Mouse (Mus musculus) heart, embryonic 10.5 days (tissue): Measurements from ENCODE around the gene Filip1. TPM values are rescaled to one million over a fixed set of nuclear protein-coding genes. Genes with fewer than 3 reads are reported as not detected.

Experiments
- DNase-seq: peaks from one replicate; pipeline ENCODE4 v3.0.0-alpha.2; 2017; ENCODE audit warnings: low spot score
- H3K27ac ChIP-seq: fragments of 300-500 bp; sonication (generic); 2 replicates; pipeline ENCODE4 v1.5.1; 2016; ENCODE audit warnings: mild to moderate bottlenecking
- H3K27me3 ChIP-seq: fragments of 300-500 bp; sonication (generic); 2 replicates; pipeline ENCODE4 v1.6.1; 2016; ENCODE audit warnings: mild to moderate bottlenecking; ENCODE audit not compliant: poor library complexity, insufficient read depth, severe bottlenecking
- H3K36me3 ChIP-seq: fragments of 300-500 bp; sonication (generic); 2 replicates; pipeline ENCODE4 v1.6.1; 2016; ENCODE audit warnings: mild to moderate bottlenecking, moderate library complexity
- H3K4me1 ChIP-seq: fragments of 300-500 bp; sonication (generic); 2 replicates; pipeline ENCODE4 v1.6.1; 2016; ENCODE audit warnings: mild to moderate bottlenecking
- H3K4me3 ChIP-seq: fragments of 300-500 bp; sonication (generic); 2 replicates; pipeline ENCODE4 v1.5.1; 2016; ENCODE audit warnings: mild to moderate bottlenecking, moderate library complexity
- H3K9me3 ChIP-seq: fragments of 300-500 bp; sonication (generic); 2 replicates; pipeline ENCODE4 v1.6.1; 2016; ENCODE audit warnings: mild to moderate bottlenecking, moderate library complexity
- WGBS: fragments of 180-500 bp; shearing (Covaris S2); methylation state at CpG from one replicate; pipeline ENCODE4 v1.1.7; 2016; 5-methylcytosine and 5-hydroxymethylcytosine counted together
- polyA plus RNA-seq: library from polyadenylated mRNA; unstranded; fragments of >200 nt; fragmentation: Nextera tagmentation; extraction: Ambion mirVana; gene quantifications from 2 replicates; pipeline ENCODE4 v1.2.1, GENCODE M21; 2016

The Filip1 gene
- polyA plus RNA-seq, 1 experiment from 2014 or later: 11.7 TPM

DNA sequence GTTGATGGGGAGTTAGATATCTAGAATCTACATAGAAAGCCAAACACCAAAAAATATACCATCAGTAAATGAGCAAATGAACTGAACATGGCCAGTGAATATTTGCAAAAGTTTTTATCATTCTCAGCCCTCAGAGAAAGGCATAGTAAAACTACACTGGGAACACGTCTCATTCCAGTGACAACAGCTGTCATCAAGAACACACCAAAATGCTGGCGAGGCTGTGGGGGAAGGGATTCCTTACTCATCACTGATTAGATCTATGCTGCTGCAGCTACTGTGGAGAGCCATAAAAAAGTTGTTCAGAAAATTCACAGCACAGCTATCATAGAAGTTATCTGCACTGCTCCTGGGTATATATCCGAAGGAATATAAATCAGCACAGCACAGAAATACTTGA, 54.3 kb downstream of the Filip1 start:
- peaks cover 19% of the 10 kb centered on the region for H3K4me1 ChIP-seq
- 38% methylated on average over 3 of the region's 3 CpGs for WGBS
- no peak overlapping the region for H3K4me3 ChIP-seq
- no peaks in the 10 kb centered on the region for H3K36me3 ChIP-seq
- H3K27me3 ChIP-seq: no peaks in the 10 kb centered on the region
- H3K9me3 ChIP-seq: no peaks in the 10 kb centered on the region
- DNase-seq: no peak
- no peak overlapping the region for H3K27ac ChIP-seq

DNA sequence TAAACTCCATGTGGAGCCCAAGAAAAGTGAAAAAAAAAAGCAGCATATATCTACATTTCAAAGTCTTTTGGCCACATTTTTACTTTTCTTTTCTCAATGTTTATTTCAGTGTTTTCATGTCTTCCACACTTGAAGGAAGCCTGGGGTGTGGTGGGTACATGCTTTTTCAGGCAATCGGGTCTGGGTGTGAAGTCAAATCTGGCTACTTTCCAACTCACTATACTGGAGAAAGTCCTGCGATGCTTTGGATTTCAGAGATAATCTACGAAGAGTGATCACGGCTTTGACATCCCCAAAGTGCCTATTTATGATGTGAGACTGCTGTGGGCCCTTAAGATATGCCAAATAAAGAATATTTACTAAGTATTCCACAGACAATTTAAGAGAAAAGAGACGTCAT, 57.7 kb downstream of the Filip1 start:
- Histone ChIP-seq H3K36me3 (no peaks in the 10 kb centered on the region), H3K27ac (no peak overlapping the region), H3K4me3 (no peak overlapping the region), H3K4me1 (peaks cover 27% of the 10 kb centered on the region), H3K9me3 (no peaks in the 10 kb centered on the region), H3K27me3 (no peaks in the 10 kb centered on the region)
- 54% methylated on average over 5 of the region's 5 CpGs for WGBS
- DNase-seq: no peak

DNA sequence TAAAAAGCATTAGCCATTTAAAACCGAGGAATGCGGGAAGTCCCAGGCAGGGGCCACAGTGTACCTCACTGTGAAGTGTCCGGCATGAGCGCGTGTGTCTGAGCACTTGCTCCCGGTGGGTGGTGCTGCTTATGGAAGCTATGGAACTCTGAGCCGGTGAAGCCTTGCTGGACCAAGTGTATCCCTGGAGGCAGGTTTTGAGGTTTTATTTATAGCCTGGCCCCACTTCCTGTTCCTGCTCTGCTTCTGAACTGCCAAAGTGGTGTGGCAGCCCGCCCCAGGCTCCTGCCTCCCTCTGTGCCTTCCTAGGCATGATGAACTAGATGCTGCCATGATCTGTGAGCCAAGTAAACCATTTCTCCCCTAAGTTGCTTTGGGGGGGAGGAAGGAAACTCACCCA, 60.7 kb downstream of the Filip1 start:
- Histone ChIP-seq H3K4me3 (0 out of 2 replicates have a peak overlapping the region, but pooled peaks have one; percentile 10), H3K4me1 (peaks cover 37% of the 10 kb centered on the region), H3K36me3 (no peaks in the 10 kb centered on the region), H3K9me3 (no peaks in the 10 kb centered on the region), H3K27me3 (no peaks in the 10 kb centered on the region), H3K27ac (peak overlapping the region; percentile 82)
- DNase-seq: no peak
- WGBS: 40% methylated on average over 8 of the region's 8 CpGs

DNA sequence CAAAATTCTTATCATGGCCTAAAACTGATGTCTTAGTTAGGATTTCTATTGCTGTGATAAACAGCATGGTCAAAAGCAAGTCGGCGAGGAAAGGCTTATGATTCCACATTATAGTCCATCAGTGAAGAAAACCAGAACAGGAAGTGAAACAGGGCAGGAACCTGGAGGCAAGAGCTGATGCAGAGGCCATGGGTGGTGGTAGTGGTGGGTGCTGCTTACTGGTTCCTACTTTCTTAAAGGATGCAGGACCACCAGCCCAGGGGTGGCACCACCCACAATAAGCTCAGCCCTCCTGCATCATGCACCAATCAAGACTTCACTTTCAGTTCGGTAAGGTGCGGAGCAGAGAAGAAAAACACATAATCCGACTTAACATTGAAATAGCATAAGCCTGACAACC, 61.3 kb downstream of the Filip1 start:
- DNase-seq: no peak
- Histone ChIP-seq H3K36me3 (no peaks in the 10 kb centered on the region), H3K4me3 (no peak overlapping the region), H3K9me3 (no peaks in the 10 kb centered on the region), H3K27ac (peak overlapping the region; percentile 82), H3K4me1 (peaks cover 39% of the 10 kb centered on the region), H3K27me3 (no peaks in the 10 kb centered on the region)
- 89% methylated on average over 5 of the region's 5 CpGs for WGBS

DNA sequence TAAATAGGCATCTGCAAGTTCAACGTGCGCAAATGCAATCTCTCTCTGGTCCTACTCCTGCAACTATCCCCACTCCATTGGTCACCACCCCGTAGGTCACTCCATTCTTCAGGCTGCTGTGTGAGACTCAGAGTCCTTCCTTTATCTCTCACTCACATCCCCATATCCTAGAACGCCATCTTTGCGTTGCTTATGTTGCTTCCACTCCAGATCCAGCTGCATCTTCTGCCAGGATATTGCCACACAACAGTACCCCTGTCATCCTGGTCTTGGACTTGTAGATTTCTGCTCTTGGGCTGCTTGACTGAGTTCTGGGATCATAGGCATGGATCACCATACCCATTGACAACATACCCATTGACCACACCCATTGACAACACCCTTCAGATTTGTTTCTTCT, 62.0 kb downstream of the Filip1 start:
- DNase-seq: no peak
- no peak overlapping the region for H3K4me3 ChIP-seq
- WGBS: 88% methylated on average over 5 of the region's 5 CpGs

DNA sequence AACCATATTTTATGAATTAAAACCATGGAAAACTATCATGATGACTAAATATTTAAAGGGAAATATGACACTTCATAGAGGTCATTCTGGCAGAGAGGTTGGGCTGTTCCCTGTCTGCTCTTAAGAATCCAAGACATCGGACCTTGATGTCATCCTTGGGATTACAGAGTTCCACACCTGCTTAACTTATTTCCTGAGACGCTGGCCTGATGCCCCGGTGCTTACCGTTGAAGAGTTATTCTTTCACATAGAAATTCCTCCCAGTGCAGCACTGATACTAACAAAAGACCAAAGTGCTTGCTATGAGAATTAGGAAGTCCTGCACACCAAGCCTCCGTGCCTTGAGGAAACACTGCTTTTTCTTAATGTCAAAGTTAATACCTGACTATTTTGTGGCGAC, 62.6 kb downstream of the Filip1 start:
- 75% methylated on average over 6 of the region's 6 CpGs for WGBS

More for the DNA sequence above, 62.0 kb downstream of the Filip1 start:
- Histone ChIP-seq H3K4me1 (peaks cover 39% of the 10 kb centered on the region), H3K27me3 (no peaks in the 10 kb centered on the region), H3K36me3 (no peaks in the 10 kb centered on the region), H3K9me3 (no peaks in the 10 kb centered on the region), H3K27ac (no peak overlapping the region)

DNA sequence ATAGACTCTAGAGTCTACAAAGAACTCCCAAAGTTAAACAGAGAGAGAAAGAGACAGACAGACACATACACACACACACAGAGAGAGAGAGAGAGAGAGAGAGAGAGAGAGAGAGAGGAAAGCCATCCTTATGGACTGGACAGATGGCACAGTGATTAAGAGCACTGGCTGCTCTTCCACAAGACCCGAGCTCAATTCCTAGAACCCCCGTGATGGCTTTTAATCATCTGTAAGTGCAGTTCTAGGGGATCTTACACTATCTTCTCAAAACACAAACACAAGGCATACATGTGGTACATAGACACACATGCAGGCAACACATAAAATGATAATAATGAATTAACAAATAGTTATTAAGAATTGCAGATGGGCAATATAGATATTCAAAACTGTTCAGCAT, 64.3 kb downstream of the Filip1 start:
- Histone ChIP-seq H3K27ac (no peak overlapping the region), H3K4me1 (peaks cover 43% of the 10 kb centered on the region), H3K4me3 (no peak overlapping the region), H3K27me3 (no peaks in the 10 kb centered on the region), H3K36me3 (no peaks in the 10 kb centered on the region), H3K9me3 (no peaks in the 10 kb centered on the region)
- 70% methylated on average over 2 of the region's 2 CpGs for WGBS
- DNase-seq: no peak

More for the DNA sequence above, 62.6 kb downstream of the Filip1 start:
- no peak overlapping the region for H3K27ac ChIP-seq
- DNase-seq: no peak
- H3K4me3 ChIP-seq: no peak overlapping the region
- no peaks in the 10 kb centered on the region for H3K27me3 ChIP-seq
- H3K4me1 ChIP-seq: peaks cover 38% of the 10 kb centered on the region
- H3K9me3 ChIP-seq: no peaks in the 10 kb centered on the region
- H3K36me3 ChIP-seq: no peaks in the 10 kb centered on the region

DNA sequence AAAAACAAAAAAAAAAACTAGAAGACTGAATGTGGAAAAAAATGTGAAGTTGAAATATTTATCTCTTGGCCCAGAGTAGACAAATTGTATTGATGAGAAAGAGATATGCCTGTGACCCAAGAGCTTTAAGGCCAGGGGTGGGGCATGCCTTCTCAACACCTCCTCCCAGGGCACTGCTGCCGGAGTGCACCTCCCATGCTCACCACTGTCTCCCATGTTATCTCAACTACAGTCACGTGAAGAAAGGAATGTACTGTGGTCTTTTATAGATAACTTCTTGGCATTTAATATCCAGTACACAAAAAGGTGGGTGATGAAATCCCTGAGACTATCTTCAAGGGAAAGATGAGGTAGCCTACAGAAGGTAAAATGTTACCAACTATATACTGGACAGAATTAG, 64.7 kb downstream of the Filip1 start:
- peaks cover 43% of the 10 kb centered on the region for H3K4me1 ChIP-seq
- no peak for DNase-seq
- H3K9me3 ChIP-seq: no peaks in the 10 kb centered on the region
- no peaks in the 10 kb centered on the region for H3K27me3 ChIP-seq
- H3K27ac ChIP-seq: no peak overlapping the region
- WGBS: 27% methylated on average over 2 of the region's 2 CpGs
- H3K4me3 ChIP-seq: no peak overlapping the region
- H3K36me3 ChIP-seq: no peaks in the 10 kb centered on the region

DNA sequence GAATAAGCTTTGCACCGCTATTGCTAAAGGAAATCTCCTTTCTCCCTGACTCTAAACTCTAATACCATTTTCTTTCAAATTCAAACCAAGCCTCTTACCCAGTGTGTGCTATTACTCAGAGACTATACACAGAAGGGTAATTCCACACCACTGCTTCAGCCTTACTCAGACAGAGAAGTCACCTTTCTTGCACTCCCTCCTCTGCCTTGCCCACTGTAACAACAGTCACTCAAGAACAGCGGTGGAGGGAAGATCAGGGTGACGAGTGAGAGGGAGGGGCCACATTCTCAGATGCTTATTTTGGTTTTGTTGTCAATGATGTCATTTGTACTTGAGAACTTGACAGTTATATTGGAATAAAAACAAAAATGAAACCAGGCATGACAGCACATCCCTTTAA, 65.2 kb downstream of the Filip1 start:
- no peaks in the 10 kb centered on the region for H3K27me3 ChIP-seq
- no peaks in the 10 kb centered on the region for H3K9me3 ChIP-seq
- DNase-seq: peak; percentile 54
- WGBS: 58% methylated on average over 3 of the region's 3 CpGs
- no peaks in the 10 kb centered on the region for H3K36me3 ChIP-seq
- H3K4me1 ChIP-seq: peaks cover 38% of the 10 kb centered on the region
- no peak overlapping the region for H3K4me3 ChIP-seq
- no peak overlapping the region for H3K27ac ChIP-seq

DNA sequence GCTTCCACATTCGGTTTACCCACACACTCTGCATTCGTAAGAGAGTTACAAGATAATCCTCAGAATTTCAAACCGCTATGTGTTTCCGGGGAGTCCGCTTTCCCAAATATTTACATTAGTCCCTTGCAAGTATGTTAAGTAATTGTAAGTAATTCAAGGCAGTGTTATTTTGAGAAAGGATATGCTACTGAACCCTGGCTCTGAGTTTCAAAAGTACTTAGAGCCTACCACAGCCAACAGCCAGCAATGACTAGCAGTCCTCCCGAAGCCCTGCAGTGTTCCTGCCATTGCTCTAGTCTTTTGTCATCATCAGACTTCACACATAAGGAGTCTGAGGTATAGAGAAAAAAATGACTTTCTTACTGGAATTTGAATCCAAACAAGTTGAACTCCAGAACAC, 67.8 kb downstream of the Filip1 start:
- 82% methylated on average over 6 of the region's 6 CpGs for WGBS
- DNase-seq: peak; percentile 30

DNA sequence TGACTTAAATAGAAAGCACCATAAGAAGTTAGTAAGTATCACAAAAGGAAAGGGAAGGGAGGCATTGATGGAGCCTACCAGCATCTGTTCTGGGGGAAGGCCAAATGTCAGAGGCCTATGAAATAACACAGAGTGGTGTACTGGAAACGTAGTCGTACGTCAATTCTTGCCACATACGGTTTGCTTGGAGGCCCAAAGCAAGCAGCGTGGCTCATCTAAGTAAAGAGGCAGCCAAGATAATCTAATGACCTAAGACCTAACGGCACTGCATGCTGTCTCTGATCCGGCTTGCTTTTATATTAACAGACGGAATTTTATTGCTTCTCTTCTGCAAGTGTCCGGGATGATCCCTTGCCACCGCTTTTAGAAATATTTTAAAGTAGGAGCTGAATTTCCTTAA, 68.7 kb downstream of the Filip1 start:
- Histone ChIP-seq H3K27ac (no peak overlapping the region), H3K4me3 (no peak overlapping the region), H3K4me1 (peaks cover 31% of the 10 kb centered on the region), H3K27me3 (no peaks in the 10 kb centered on the region), H3K9me3 (no peaks in the 10 kb centered on the region), H3K36me3 (no peaks in the 10 kb centered on the region; the same call in 1 of the 2 replicates)
- WGBS: 60% methylated on average over 10 of the region's 10 CpGs
- DNase-seq: peak; percentile 58

More for the DNA sequence above, 67.8 kb downstream of the Filip1 start:
- no peaks in the 10 kb centered on the region for H3K27me3 ChIP-seq
- H3K9me3 ChIP-seq: no peaks in the 10 kb centered on the region
- no peak overlapping the region for H3K4me3 ChIP-seq
- H3K27ac ChIP-seq: no peak overlapping the region
- no peaks in the 10 kb centered on the region; the same call in 1 of the 2 replicates for H3K36me3 ChIP-seq
- peaks cover 31% of the 10 kb centered on the region for H3K4me1 ChIP-seq

DNA sequence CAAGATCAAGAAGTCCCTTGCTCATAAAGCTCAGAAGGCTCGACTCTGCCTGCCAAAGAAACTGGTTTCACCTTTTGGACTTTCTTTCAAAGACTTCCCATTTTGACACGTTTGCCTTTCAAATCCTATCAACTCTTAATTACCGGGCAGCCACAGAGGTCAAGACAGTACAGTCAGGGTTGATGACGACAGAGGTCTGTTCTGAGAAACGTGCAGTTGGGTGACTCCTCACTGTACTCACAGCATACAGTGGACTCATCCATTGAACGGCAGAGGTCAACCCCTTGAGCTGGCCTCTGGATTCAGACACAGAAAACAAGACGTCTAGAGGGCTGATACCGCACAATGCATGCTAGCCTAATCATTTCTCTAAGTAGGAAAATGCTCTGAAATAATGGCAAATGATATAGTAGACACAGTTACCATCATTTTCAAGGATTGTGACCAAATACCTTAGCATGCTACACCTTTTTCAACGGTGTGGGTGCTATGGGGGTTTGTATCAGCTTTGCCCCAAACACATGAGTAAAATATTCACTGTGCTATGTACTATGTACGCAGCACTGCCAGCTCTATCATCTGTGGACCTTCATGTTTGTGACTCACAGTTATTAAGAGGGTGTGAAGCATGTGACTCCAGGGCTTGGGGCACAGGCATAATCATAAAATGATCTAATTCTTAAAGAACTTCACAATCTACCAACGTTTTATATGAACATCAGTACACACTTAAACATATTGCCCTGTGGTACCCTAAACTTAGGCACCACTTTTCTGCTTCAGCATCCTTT, 74.0 kb downstream of the Filip1 start:
- no peaks in the 10 kb centered on the region; the same call in 1 of the 2 replicates for H3K36me3 ChIP-seq
- no peaks in the 10 kb centered on the region for H3K9me3 ChIP-seq
- WGBS: 70% methylated on average over 11 of the region's 11 CpGs
- H3K4me1 ChIP-seq: peaks cover 9% of the 10 kb centered on the region
- no peak overlapping the region for H3K4me3 ChIP-seq
- no peak for DNase-seq
- H3K27ac ChIP-seq: no peak overlapping the region
- H3K27me3 ChIP-seq: no peaks in the 10 kb centered on the region

DNA sequence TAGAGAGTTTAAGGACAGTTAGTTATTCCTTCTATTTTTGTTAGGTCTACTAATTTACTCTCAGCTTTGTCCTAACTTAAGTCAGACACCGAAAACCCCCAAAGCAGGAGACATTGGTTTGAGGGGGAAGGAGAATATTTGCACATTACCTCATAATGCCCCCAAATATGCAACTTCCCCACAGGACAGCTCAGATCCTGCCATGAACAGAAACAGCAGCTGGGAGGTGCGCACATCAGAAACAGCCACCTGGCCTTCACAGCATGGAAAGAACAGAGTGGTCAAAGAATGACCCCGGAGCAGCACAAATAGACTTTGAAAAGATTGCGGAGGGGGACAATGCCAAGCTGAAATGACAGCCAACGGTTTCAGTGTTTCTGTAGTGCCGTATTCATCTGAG, 75.1 kb downstream of the Filip1 start:
- Histone ChIP-seq H3K4me1 (peaks cover 6% of the 10 kb centered on the region; the same call in 1 of the 2 replicates), H3K27me3 (no peaks in the 10 kb centered on the region), H3K36me3 (no peaks in the 10 kb centered on the region; the same call in 1 of the 2 replicates), H3K27ac (no peak overlapping the region), H3K9me3 (no peaks in the 10 kb centered on the region), H3K4me3 (no peak overlapping the region)
- 81% methylated on average over 6 of the region's 6 CpGs for WGBS
- no peak for DNase-seq
